Mouse (Mus musculus) cerebellum, adult 9-10 months (tissue): ENCODE results near the gene Ccdc170.
"Not testable (repeated sequence)": the region's sequence is repeated elsewhere in the genome, so short reads cannot be mapped to it uniquely, and the experiment has no call there.

Experiments used
- DNase-seq: peaks from one replicate; pipeline ENCODE4 v3.0.0; 2022

The Ccdc170 gene

GRCm38 (mm10) chr10:4601612-4602011, 119.3 kb downstream of the Ccdc170 start:
- DNase-seq, result not testable (repeated sequence)

GRCm38 (mm10) chr10:4602466-4602865, 120.2 kb downstream of the Ccdc170 start:
- DNase-seq, result no peak

- no peak for DNase-seq
Observed at GRCm38 (mm10) chr10:4604527-4605209, 122.4 kb downstream of the Ccdc170 start.

GRCm38 (mm10) chr10:4610234-4610633, 127.9 kb downstream of the Ccdc170 start:
- DNase-seq, result no peak

GRCm38 (mm10) chr10:4611386-4612155, 129.3 kb downstream of the Ccdc170 start, which contains the start of gene Esr1:
Gene Esr1, plus strand, starts transcription at chr10:4611593.
- no peak for DNase-seq
